Mouse (Mus musculus): ENCODE measurements around the gene 9530077C05Rik.

DNA sequence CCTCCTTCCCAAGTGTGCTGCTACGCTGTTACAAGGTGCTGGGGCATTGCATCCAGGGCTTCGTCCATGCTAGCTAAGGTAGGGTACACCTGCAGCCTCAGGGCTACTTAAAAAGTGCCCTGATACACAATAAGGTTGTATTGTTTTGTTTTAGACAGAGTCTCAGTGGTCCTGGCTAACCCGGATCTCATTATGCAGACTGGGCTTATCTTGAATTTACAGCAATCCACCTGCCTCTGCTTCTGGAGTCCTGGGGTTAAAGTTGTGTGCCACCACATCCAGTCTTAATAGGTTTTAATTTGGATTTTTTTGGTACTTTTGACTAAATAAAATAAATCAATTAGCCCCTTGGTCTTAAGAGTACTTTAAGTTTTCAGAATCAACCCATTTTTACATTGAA lies 8.6 kb downstream of the 9530077C05Rik start:
- TF ChIP-seq CTCF (IDR thresholded peaks at IDR 0.05; ENCODE audit: extremely low read depth, insufficient read length, insufficient replicate concordance, low read depth, low read length) = no peak
- TF ChIP-seq POLR2A (IDR thresholded peaks at IDR 0.05; ENCODE audit: low read depth, low read length) = no peak
